Mouse (Mus musculus) stomach, embryonic 16.5 days (tissue): Measurements from ENCODE around the gene Cend1. TPM values are rescaled to one million over a fixed set of nuclear protein-coding genes. Genes with fewer than 3 reads are reported as not detected.

Source experiments
- polyA plus RNA-seq: library from polyadenylated mRNA; unstranded; fragments of >200 nt; fragmentation: Nextera tagmentation; extraction: Ambion mirVana; gene quantifications from 2 replicates; pipeline ENCODE4 v1.2.1, GENCODE M21; 2015

Cend1 gene
- polyA plus RNA-seq, 1 experiment from 2014 or later: 2.6 TPM

Other genes with a start within 250 kb of the Cend1 start
- gene Hras, start 235.5 kb downstream of the Cend1 start, polyA plus RNA-seq: 45.1 and 48.0 TPM in 2 replicates
- 7.1 TPM in 2 replicates for gene Lrrc56, start 235.3 kb downstream of the Cend1 start, polyA plus RNA-seq
- 4.8 and 6.3 TPM in 2 replicates for gene Lmntd2, start 215.4 kb downstream of the Cend1 start, polyA plus RNA-seq
- 82.3 and 104 TPM in 2 replicates for gene Rassf7, start 213.6 kb downstream of the Cend1 start, polyA plus RNA-seq
- 57.6 and 67.7 TPM in 2 replicates for gene Phrf1, start 200.7 kb downstream of the Cend1 start, polyA plus RNA-seq
- gene Irf7, start 163.0 kb downstream of the Cend1 start, polyA plus RNA-seq: 3.5 and 3.6 TPM in 2 replicates
- 16.0 and 17.0 TPM in 2 replicates for gene Cdhr5, start 152.7 kb downstream of the Cend1 start, polyA plus RNA-seq
- 23.2 and 24.8 TPM in 2 replicates for gene Sct, start 150.4 kb downstream of the Cend1 start, polyA plus RNA-seq
- 0.18 TPM in 1 of 2 replicates, not detected in the other for gene Drd4, start 137.5 kb downstream of the Cend1 start, polyA plus RNA-seq
- 61.3 and 64.3 TPM in 2 replicates for gene Deaf1, start 101.8 kb downstream of the Cend1 start, polyA plus RNA-seq
- 35.9 and 36.5 TPM in 2 replicates for gene Tmem80, start 101.8 kb downstream of the Cend1 start, polyA plus RNA-seq
- gene Eps8l2, start 90.6 kb downstream of the Cend1 start, polyA plus RNA-seq: 79.4 and 108 TPM in 2 replicates
- gene Taldo1, start 37.3 kb downstream of the Cend1 start, polyA plus RNA-seq: 399 and 400 TPM in 2 replicates
- gene Gatd1, start 15.4 kb downstream of the Cend1 start, polyA plus RNA-seq: 45.8 and 48.1 TPM in 2 replicates
- 29.4 and 32.3 TPM in 2 replicates for gene Slc25a22, start 8.4 kb upstream of the Cend1 start, polyA plus RNA-seq
- gene Pidd1, start 14.5 kb upstream of the Cend1 start, polyA plus RNA-seq: 7.6 and 8.2 TPM in 2 replicates
- gene Rplp2, start 17.9 kb upstream of the Cend1 start, polyA plus RNA-seq: 1,060 and 1,250 TPM in 2 replicates
- gene Pnpla2, start 25.7 kb upstream of the Cend1 start, polyA plus RNA-seq: 34.0 and 38.5 TPM in 2 replicates
- gene Cracr2b, start 31.6 kb upstream of the Cend1 start, polyA plus RNA-seq: 21.4 and 25.3 TPM in 2 replicates
- gene Cd151, start 37.9 kb upstream of the Cend1 start, polyA plus RNA-seq: 39.1 and 40.3 TPM in 2 replicates
- 62.4 and 63.1 TPM in 2 replicates for gene Polr2l, start 45.6 kb upstream of the Cend1 start, polyA plus RNA-seq
- gene Tspan4, start 45.7 kb upstream of the Cend1 start, polyA plus RNA-seq: 67.4 and 69.6 TPM in 2 replicates
- gene Chid1, start 110.4 kb upstream of the Cend1 start, polyA plus RNA-seq: 54.0 and 60.5 TPM in 2 replicates
- 86.0 and 91.0 TPM in 2 replicates for gene Ap2a2, start 132.7 kb upstream of the Cend1 start, polyA plus RNA-seq
- 3.8 and 6.3 TPM in 2 replicates for gene Muc6, start 225.8 kb upstream of the Cend1 start, polyA plus RNA-seq